Mouse (Mus musculus): ENCODE measurements at regions not wholly inside any gene's neighbourhood (a gene's known extent, or its start where the extent isn't known, plus 50 kb on each side); places are given as distances from the start of the nearest gene placed in this dataset.

DNA sequence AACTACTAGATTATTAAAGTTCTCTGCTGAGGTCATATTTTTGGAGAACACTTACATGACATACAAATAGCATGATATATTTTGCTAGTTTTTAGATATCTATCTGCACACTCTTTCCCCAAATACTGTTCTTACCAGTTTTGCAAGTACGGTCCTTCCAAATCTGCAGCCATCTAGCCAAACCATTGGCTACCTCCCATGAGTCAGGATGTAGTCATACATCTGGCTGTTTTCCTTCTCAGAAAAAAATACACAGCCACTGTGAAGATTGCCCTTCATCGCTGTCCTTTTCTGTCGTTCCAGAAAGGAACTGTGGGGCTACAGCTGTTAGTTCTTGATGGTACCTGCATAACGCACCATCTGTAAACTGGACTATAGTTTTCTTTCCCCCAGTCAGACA is 234.5 kb downstream of the Dmrt2 start:
- no peak overlapping the region for H3K4me3 ChIP-seq (replicated peaks; ENCODE audit: extremely low read depth, low read depth, low read length)
- DNase-seq = no peak
- no peaks in the 10 kb centered on the region for H3K4me1 ChIP-seq (ENCODE audit: control insufficient read depth, insufficient read depth, low read length)
- 84% methylated on average over 4 of the region's 4 CpGs for WGBS
- no peak for TF ChIP-seq POLR2A (IDR thresholded peaks at IDR 0.05; ENCODE audit: borderline replicate concordance, extremely low read depth, low read depth, low read length)
- TF ChIP-seq CTCF (IDR thresholded peaks at IDR 0.05; ENCODE audit: insufficient read depth, low read length) = no peak

- Histone ChIP-seq H3K4me1 (ENCODE audit: control insufficient read depth, insufficient read depth, low read length) (no peaks in the 10 kb centered on the region), H3K4me3 (replicated peaks; ENCODE audit: extremely low read depth, low read depth, low read length) (no peak overlapping the region)
- no peak for TF ChIP-seq CTCF (IDR thresholded peaks at IDR 0.05; ENCODE audit: insufficient read depth, low read length)
- no peak for DNase-seq
These were observed 249.8 kb downstream of the Dmrt2 start for GRCm38 (mm10) chr19:25922052-25922451.

- 73% methylated on average over 1 of the region's 1 CpGs for WGBS
- DNase-seq = no peak
These were observed 250.6 kb downstream of the Dmrt2 start for GRCm38 (mm10) chr19:25922806-25923205.

DNA sequence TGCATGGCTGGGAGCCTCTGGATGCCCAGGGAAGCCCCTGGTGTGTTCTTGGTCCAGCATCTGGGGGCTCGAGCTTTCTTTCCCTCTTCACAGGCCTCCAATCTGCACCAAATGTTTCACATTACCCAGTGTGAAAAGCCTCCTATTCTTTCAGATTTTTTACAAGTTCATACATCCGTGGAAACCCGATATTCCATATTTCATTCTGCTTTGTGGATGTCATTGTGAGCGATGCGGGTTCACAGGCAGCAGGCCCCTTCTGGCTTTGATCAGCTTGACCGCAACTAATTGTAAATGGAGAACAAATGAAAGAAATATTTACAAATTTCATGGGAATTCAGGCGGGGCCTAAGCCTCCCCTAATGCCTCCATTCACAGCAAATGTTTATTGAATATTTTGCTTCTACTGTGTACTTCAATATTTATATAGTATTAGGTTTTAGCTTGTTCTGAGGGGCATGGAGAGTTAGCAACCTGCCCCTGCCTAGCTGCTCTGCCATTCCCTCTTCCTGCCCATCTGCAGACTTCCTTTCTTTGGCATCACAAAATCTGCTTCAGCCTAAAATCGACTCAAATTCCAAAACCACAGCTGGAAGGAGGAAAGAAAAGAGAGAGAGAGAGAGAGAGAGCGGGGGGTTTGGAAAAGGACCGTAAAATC is 251.6 kb downstream of the Dmrt2 start:
- Histone ChIP-seq H3K4me3 (replicated peaks; ENCODE audit: extremely low read depth, low read depth, low read length) (no peak overlapping the region), H3K4me1 (ENCODE audit: control insufficient read depth, insufficient read depth, low read length) (no peaks in the 10 kb centered on the region)
- no peak for DNase-seq
- 66% methylated on average over 10 of the region's 10 CpGs for WGBS
- TF ChIP-seq CTCF (IDR thresholded peaks at IDR 0.05; ENCODE audit: insufficient read depth, low read length) (no peak), POLR2A (IDR thresholded peaks at IDR 0.05; ENCODE audit: borderline replicate concordance, extremely low read depth, low read depth, low read length) (no peak)

More at GRCm38 (mm10) chr19:25922806-25923205, 250.6 kb downstream of the Dmrt2 start:
- no peak for TF ChIP-seq CTCF (IDR thresholded peaks at IDR 0.05; ENCODE audit: insufficient read depth, low read length)
- TF ChIP-seq POLR2A (IDR thresholded peaks at IDR 0.05; ENCODE audit: borderline replicate concordance, extremely low read depth, low read depth, low read length) = no peak
- H3K4me3 ChIP-seq (replicated peaks; ENCODE audit: extremely low read depth, low read depth, low read length) = no peak overlapping the region
- H3K4me1 ChIP-seq (ENCODE audit: control insufficient read depth, insufficient read depth, low read length) = no peaks in the 10 kb centered on the region

- TF ChIP-seq POLR2A (IDR thresholded peaks at IDR 0.05; ENCODE audit: borderline replicate concordance, extremely low read depth, low read depth, low read length) (no peak), CTCF (IDR thresholded peaks at IDR 0.05; ENCODE audit: insufficient read depth, low read length) (no peak)
- WGBS = 25% methylated on average over 5 of the region's 5 CpGs
- DNase-seq = no peak
- H3K4me1 ChIP-seq (ENCODE audit: control insufficient read depth, insufficient read depth, low read length) = no peaks in the 10 kb centered on the region
- H3K4me3 ChIP-seq (replicated peaks; ENCODE audit: extremely low read depth, low read depth, low read length) = no peak overlapping the region
These were observed 252.2 kb downstream of the Dmrt2 start for GRCm38 (mm10) chr19:25924385-25924769.

GRCm38 (mm10) chr19:25927220-25927619 is 255.0 kb downstream of the Dmrt2 start:
- TF ChIP-seq CTCF (IDR thresholded peaks at IDR 0.05; ENCODE audit: insufficient read depth, low read length) = no peak
- no peak for TF ChIP-seq POLR2A (IDR thresholded peaks at IDR 0.05; ENCODE audit: borderline replicate concordance, extremely low read depth, low read depth, low read length)
- Histone ChIP-seq H3K4me3 (replicated peaks; ENCODE audit: extremely low read depth, low read depth, low read length) (no peak overlapping the region), H3K4me1 (ENCODE audit: control insufficient read depth, insufficient read depth, low read length) (no peaks in the 10 kb centered on the region)
- 40% methylated on average over 9 of the region's 9 CpGs for WGBS
- DNase-seq = no peak

GRCm38 (mm10) chr19:25937343-25937742 is 265.1 kb downstream of the Dmrt2 start:
- DNase-seq = no peak
- WGBS = 25% methylated on average over 9 of the region's 9 CpGs
- Histone ChIP-seq H3K4me3 (replicated peaks; ENCODE audit: extremely low read depth, low read depth, low read length) (no peak overlapping the region), H3K4me1 (ENCODE audit: control insufficient read depth, insufficient read depth, low read length) (no peaks in the 10 kb centered on the region)
- no peak for TF ChIP-seq POLR2A (IDR thresholded peaks at IDR 0.05; ENCODE audit: borderline replicate concordance, extremely low read depth, low read depth, low read length)
- no peak for TF ChIP-seq CTCF (IDR thresholded peaks at IDR 0.05; ENCODE audit: insufficient read depth, low read length)

DNA sequence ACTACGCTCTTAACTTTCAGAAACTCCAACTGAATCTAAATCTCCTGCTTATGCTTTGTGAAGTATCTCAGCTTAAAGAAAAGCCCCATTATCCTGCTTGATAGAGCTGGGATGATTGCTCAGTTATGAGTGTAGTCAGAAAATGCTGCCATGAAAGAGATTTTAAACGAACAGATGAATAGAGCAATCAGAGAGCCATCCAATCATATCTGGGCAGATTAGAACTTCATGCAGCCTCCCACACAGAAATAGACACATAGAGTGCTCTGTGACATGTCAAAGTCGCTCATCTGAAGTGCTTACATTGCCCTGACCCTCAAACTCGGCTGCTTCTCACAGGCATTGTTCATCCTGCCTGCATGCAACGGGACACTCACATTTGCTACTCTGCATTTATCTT is 299.0 kb downstream of the Dmrt2 start:
- DNase-seq = no peak
- Histone ChIP-seq H3K4me3 (replicated peaks; ENCODE audit: extremely low read depth, low read depth, low read length) (no peak overlapping the region), H3K4me1 (ENCODE audit: control insufficient read depth, insufficient read depth, low read length) (no peaks in the 10 kb centered on the region)
- 48% methylated on average over 5 of the region's 5 CpGs for WGBS
- no peak for TF ChIP-seq CTCF (IDR thresholded peaks at IDR 0.05; ENCODE audit: insufficient read depth, low read length)
- TF ChIP-seq POLR2A (IDR thresholded peaks at IDR 0.05; ENCODE audit: borderline replicate concordance, extremely low read depth, low read depth, low read length) = no peak

DNA sequence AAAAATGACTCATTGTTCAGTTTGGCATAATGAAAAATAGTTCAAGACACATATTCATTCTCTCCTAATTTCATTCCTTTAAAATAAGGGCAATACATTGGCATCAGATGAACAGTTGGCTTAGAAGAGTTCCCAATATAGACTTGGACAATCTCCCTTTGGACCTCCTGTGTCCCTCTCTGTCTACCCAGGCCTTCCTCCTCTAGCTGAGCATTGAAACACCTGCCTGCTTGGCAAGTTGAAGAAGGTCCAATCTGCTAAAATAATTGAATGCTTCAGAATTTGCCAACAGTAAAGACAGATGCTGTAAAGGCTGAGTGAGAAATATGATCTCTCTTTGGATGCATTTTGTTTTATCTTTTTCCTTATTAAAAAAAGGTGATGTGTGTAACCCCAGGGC is 303.0 kb downstream of the Dmrt2 start:
- TF ChIP-seq POLR2A (IDR thresholded peaks at IDR 0.05; ENCODE audit: borderline replicate concordance, extremely low read depth, low read depth, low read length) (no peak), CTCF (IDR thresholded peaks at IDR 0.05; ENCODE audit: insufficient read depth, low read length) (no peak)
- no peaks in the 10 kb centered on the region for H3K4me1 ChIP-seq (ENCODE audit: control insufficient read depth, insufficient read depth, low read length)
- H3K4me3 ChIP-seq (replicated peaks; ENCODE audit: extremely low read depth, low read depth, low read length) = no peak overlapping the region
- DNase-seq = no peak

DNA sequence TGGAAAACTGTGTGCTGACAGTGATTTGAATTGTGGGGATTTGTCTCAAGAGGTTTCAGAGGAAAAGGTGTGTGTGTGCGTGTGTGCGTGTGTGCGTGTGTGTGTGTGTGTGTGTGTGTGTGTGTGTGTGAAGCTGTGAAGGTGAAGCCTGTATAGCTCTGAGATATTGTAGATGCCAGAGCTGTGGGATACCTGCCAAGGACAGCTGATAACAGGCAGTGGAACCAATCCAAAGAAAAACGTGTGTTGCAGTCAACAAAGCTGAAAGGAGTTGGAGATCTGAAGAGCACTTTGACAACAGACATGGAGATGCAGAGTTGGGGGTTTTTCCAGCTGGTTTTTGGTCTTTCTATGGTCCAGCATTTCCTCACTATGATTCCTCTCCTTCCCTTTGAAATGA is 308.1 kb downstream of the Dmrt2 start:
- Histone ChIP-seq H3K4me1 (ENCODE audit: control insufficient read depth, insufficient read depth, low read length) (no peaks in the 10 kb centered on the region), H3K4me3 (replicated peaks; ENCODE audit: extremely low read depth, low read depth, low read length) (no peak overlapping the region)
- DNase-seq = no peak
- TF ChIP-seq CTCF (IDR thresholded peaks at IDR 0.05; ENCODE audit: insufficient read depth, low read length) = no peak
- TF ChIP-seq POLR2A (IDR thresholded peaks at IDR 0.05; ENCODE audit: borderline replicate concordance, extremely low read depth, low read depth, low read length) = no peak
- 81% methylated on average over 4 of the region's 4 CpGs for WGBS

Data from lung, adult 2 months (tissue).